Mouse (Mus musculus): ENCODE data around the gene Fut11. TPM values are rescaled to one million over a fixed set of nuclear protein-coding genes. Genes with fewer than 3 reads are reported as not detected.
A peak's percentile ranks its signal among the peaks of the same experiment; 100 is the strongest.

The Fut11 gene
- polyA plus RNA-seq, 1 experiment, result not detected

DNA sequence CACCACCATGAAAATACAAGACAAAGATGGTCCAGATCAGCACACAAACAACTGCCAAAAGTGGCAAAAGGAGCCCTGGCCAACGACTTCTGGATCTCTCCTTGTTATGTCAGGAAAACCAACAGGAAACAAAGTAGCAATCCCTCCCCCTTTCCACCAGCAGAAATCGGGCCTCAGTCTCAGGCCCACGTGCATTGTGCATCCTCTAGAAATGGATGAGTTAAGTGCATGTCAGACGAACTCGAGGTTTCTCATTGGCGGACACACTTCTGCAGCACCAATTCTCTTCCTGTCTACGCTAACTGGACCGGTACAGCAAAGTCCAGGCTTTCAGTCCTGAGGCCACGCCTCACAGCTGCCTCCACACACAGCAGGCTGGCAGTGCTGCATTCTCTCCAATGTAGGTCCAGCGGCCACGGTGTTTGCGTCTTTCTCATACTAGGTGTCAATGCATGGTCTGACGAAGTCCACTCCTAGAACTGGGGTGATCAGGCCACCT, 41.2 kb downstream of the Fut11 start:
- Histone ChIP-seq H3K27ac (ENCODE audit: insufficient read depth, low read depth, low read length) (no peak overlapping the region), H3K4me1 (ENCODE audit: control insufficient read depth, insufficient read depth, low read length) (peaks cover 8% of the 10 kb centered on the region; the same call in 1 of the 2 replicates), H3K4me3 (ENCODE audit: insufficient read depth, low read depth, low read length) (no peak overlapping the region)
- WGBS, result 83% methylated on average over 13 of the region's 13 CpGs
- TF ChIP-seq POLR2A (IDR thresholded peaks at IDR 0.05; ENCODE audit: insufficient read depth, low read depth, low read length) (no peak), CTCF (IDR thresholded peaks at IDR 0.05; ENCODE audit: insufficient read depth, low read depth, low read length) (no peak)

DNA sequence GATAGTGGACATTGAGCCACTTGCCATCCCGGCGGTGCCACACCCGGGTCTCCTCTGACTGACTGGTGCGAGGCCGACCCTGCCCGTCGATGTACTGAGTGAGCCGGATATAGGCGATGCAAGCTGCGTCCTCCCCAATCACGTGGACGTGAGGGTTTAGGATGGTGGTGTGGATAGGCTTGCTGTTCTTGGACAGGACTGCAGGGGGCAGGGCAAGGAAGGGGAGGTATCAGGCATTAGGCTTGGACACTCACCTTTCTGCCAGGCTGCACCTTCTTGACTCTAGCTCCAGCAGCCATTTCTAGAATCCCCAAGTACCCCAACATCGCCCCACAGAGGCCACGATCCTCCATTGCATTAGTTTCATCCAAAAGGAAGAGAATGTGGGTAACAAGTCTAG, 42.5 kb downstream of the Fut11 start:
- Histone ChIP-seq H3K4me3 (ENCODE audit: insufficient read depth, low read depth, low read length) (no peak overlapping the region), H3K4me1 (ENCODE audit: control insufficient read depth, insufficient read depth, low read length) (peaks cover 8% of the 10 kb centered on the region; the same call in 1 of the 2 replicates), H3K27ac (ENCODE audit: insufficient read depth, low read depth, low read length) (no peak overlapping the region)
- 0 out of 2 replicates have a peak, but pooled peaks have one; percentile 52 for TF ChIP-seq CTCF (IDR thresholded peaks at IDR 0.05; ENCODE audit: insufficient read depth, low read depth, low read length)
- TF ChIP-seq POLR2A (IDR thresholded peaks at IDR 0.05; ENCODE audit: insufficient read depth, low read depth, low read length), result no peak
- WGBS, result 30% methylated on average over 14 of the region's 14 CpGs

DNA sequence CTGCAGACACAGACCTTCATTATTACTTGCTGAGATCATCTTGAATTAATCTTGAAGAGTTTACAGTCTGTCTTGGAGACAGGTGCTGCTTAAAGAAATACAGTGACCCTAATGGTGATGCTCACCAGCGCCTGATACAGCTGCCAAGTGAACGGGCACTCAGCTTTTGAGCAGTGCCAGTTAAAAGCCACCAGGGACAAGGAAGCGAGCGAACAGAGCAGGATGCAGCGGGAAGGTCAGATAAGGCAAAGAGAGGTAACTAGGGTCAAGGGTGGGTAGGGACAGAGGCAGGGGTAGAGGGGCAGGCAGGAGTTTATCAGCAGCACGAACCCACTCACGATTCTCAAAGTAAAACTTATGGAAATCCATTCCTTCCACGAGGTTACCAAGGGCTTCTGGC, 43.7 kb downstream of the Fut11 start:
- TF ChIP-seq POLR2A (IDR thresholded peaks at IDR 0.05; ENCODE audit: insufficient read depth, low read depth, low read length) (no peak), CTCF (IDR thresholded peaks at IDR 0.05; ENCODE audit: insufficient read depth, low read depth, low read length) (no peak)
- Histone ChIP-seq H3K4me3 (ENCODE audit: insufficient read depth, low read depth, low read length) (no peak overlapping the region), H3K27ac (ENCODE audit: insufficient read depth, low read depth, low read length) (no peak overlapping the region), H3K4me1 (ENCODE audit: control insufficient read depth, insufficient read depth, low read length) (peaks cover 8% of the 10 kb centered on the region; the same call in 1 of the 2 replicates)
- WGBS, result 88% methylated on average over 8 of the region's 8 CpGs

DNA sequence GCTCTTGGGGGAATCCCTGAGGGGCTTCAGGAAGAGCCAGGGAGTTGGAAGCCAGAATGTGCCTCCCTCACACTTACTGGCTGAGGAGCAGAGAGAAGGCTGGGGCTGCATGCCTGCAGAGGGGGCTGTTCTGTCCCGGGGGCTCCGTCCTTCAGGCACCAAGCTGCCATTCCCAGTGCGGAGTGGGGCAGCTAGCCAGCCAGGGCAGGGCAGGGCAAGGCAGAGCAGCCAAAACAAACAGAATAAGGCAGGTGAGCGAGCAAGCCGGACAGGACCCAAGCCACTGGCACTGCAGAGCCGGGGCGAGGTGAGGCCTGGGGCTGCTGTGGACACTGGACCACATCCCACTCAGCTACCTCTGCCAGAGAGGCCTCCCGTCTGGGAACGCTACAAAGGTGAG, 46.5 kb downstream of the Fut11 start:
- 89% methylated on average over 9 of the region's 9 CpGs for WGBS
- Histone ChIP-seq H3K4me1 (ENCODE audit: control insufficient read depth, insufficient read depth, low read length) (no peaks in the 10 kb centered on the region), H3K4me3 (ENCODE audit: insufficient read depth, low read depth, low read length) (no peak overlapping the region), H3K27ac (ENCODE audit: insufficient read depth, low read depth, low read length) (no peak overlapping the region)
- TF ChIP-seq CTCF (IDR thresholded peaks at IDR 0.05; ENCODE audit: insufficient read depth, low read depth, low read length) (no peak), POLR2A (IDR thresholded peaks at IDR 0.05; ENCODE audit: insufficient read depth, low read depth, low read length) (no peak)

GRCm38 (mm10) chr14:20743614-20744013, 48.8 kb downstream of the Fut11 start:
- WGBS, result 80% methylated on average over 3 of the region's 3 CpGs
- peaks cover 8% of the 10 kb centered on the region for H3K4me1 ChIP-seq (ENCODE audit: control insufficient read depth, insufficient read depth, low read length)
- no peak overlapping the region for H3K27ac ChIP-seq (ENCODE audit: insufficient read depth, low read depth, low read length)
- no peak for TF ChIP-seq POLR2A (IDR thresholded peaks at IDR 0.05; ENCODE audit: insufficient read depth, low read depth, low read length)
- TF ChIP-seq CTCF (IDR thresholded peaks at IDR 0.05; ENCODE audit: insufficient read depth, low read depth, low read length), result no peak
- no peak overlapping the region for H3K4me3 ChIP-seq (ENCODE audit: insufficient read depth, low read depth, low read length)

DNA sequence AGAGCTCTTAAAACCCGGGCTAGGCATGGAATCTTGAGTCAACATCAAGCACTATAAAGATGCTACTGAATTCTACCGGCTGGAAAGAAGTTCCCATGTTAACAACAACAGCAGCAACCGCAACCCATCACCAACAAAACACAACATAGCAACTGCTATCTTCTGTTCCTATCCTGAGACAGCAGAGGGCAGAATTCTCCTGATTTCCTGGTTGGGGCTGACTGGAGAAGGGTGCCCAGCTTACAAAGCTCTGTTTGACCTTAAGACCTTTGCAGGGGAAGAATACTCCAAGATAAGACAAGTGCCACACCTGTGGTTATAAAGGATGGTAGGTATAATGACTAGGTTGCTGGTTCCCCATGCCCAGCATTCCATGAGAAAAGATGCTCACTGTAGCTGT, 52.2 kb downstream of the Fut11 start:
- WGBS, result 68% methylated on average over 3 of the region's 3 CpGs
- Histone ChIP-seq H3K4me3 (ENCODE audit: insufficient read depth, low read depth, low read length) (no peak overlapping the region), H3K27ac (ENCODE audit: insufficient read depth, low read depth, low read length) (no peak overlapping the region), H3K4me1 (ENCODE audit: control insufficient read depth, insufficient read depth, low read length) (peaks cover 8% of the 10 kb centered on the region)
- TF ChIP-seq POLR2A (IDR thresholded peaks at IDR 0.05; ENCODE audit: insufficient read depth, low read depth, low read length) (no peak), CTCF (IDR thresholded peaks at IDR 0.05; ENCODE audit: insufficient read depth, low read depth, low read length) (no peak)

- 26% methylated on average over 4 of the region's 4 CpGs for WGBS
- no peak overlapping the region for H3K27ac ChIP-seq (ENCODE audit: insufficient read depth, low read depth, low read length)
- no peak overlapping the region for H3K4me3 ChIP-seq (ENCODE audit: insufficient read depth, low read depth, low read length)
- no peak for TF ChIP-seq POLR2A (IDR thresholded peaks at IDR 0.05; ENCODE audit: insufficient read depth, low read depth, low read length)
- TF ChIP-seq CTCF (IDR thresholded peaks at IDR 0.05; ENCODE audit: insufficient read depth, low read depth, low read length), result no peak
- peaks cover 8% of the 10 kb centered on the region for H3K4me1 ChIP-seq (ENCODE audit: control insufficient read depth, insufficient read depth, low read length)
Measured at GRCm38 (mm10) chr14:20748388-20748787, 53.6 kb downstream of the Fut11 start.

- no peak overlapping the region for H3K4me3 ChIP-seq (ENCODE audit: insufficient read depth, low read depth, low read length)
- peak overlapping the region; percentile 63 for H3K27ac ChIP-seq (ENCODE audit: insufficient read depth, low read depth, low read length)
- peaks cover 8% of the 10 kb centered on the region for H3K4me1 ChIP-seq (ENCODE audit: control insufficient read depth, insufficient read depth, low read length)
- TF ChIP-seq POLR2A (IDR thresholded peaks at IDR 0.05; ENCODE audit: insufficient read depth, low read depth, low read length), result no peak
- no peak for TF ChIP-seq CTCF (IDR thresholded peaks at IDR 0.05; ENCODE audit: insufficient read depth, low read depth, low read length)
- whole genome bisulfite sequencing, result 77% methylated on average over 4 of the region's 4 CpGs
Measured at GRCm38 (mm10) chr14:20749494-20750051, 54.8 kb downstream of the Fut11 start.

- Histone ChIP-seq H3K4me1 (ENCODE audit: control insufficient read depth, insufficient read depth, low read length) (peaks cover 8% of the 10 kb centered on the region), H3K27ac (ENCODE audit: insufficient read depth, low read depth, low read length) (no peak overlapping the region), H3K4me3 (ENCODE audit: insufficient read depth, low read depth, low read length) (no peak overlapping the region)
- TF ChIP-seq POLR2A (IDR thresholded peaks at IDR 0.05; ENCODE audit: insufficient read depth, low read depth, low read length), result no peak
- TF ChIP-seq CTCF (IDR thresholded peaks at IDR 0.05; ENCODE audit: insufficient read depth, low read depth, low read length), result no peak
- whole genome bisulfite sequencing, result 91% methylated on average over 5 of the region's 5 CpGs
Measured at GRCm38 (mm10) chr14:20750503-20750902, 55.7 kb downstream of the Fut11 start.

Other genes starting within 250 kb of the Fut11 start
- gene Cfap70, start 242.7 kb upstream of the Fut11 start, polyA plus RNA-seq (2012; ENCODE audit: insufficient read depth, insufficient read length, low replicate concordance, missing spikeins), result not detected in 2 replicates
- not detected in 2 replicates for gene Anxa7, start 214.8 kb upstream of the Fut11 start, polyA plus RNA-seq (2012; ENCODE audit: insufficient read depth, insufficient read length, low replicate concordance, missing spikeins)
- not detected in 2 replicates for gene Mss51, start 198.1 kb upstream of the Fut11 start, polyA plus RNA-seq (2012; ENCODE audit: insufficient read depth, insufficient read length, low replicate concordance, missing spikeins)
- gene Ppp3cb, start 148.4 kb upstream of the Fut11 start, polyA plus RNA-seq (2012; ENCODE audit: insufficient read depth, insufficient read length, low replicate concordance, missing spikeins), result 198 TPM in 1 of 2 replicates, not detected in the other
- 58.6 TPM in 1 of 2 replicates, not detected in the other for gene Usp54, start 53.9 kb upstream of the Fut11 start, polyA plus RNA-seq (2012; ENCODE audit: insufficient read depth, insufficient read length, low replicate concordance, missing spikeins)
- not detected in 2 replicates for gene Myoz1, start 38.4 kb upstream of the Fut11 start, polyA plus RNA-seq (2012; ENCODE audit: insufficient read depth, insufficient read length, low replicate concordance, missing spikeins)
- gene Synpo2l, start 26.6 kb upstream of the Fut11 start, polyA plus RNA-seq (2012; ENCODE audit: insufficient read depth, insufficient read length, low replicate concordance, missing spikeins), result not detected in 2 replicates
- 190 and 558 TPM in 2 replicates for gene Sec24c, start 20.7 kb upstream of the Fut11 start, polyA plus RNA-seq (2012; ENCODE audit: insufficient read depth, insufficient read length, low replicate concordance, missing spikeins)
- gene Chchd1, start 8.0 kb downstream of the Fut11 start, polyA plus RNA-seq (2012; ENCODE audit: insufficient read depth, insufficient read length, low replicate concordance, missing spikeins), result not detected in 2 replicates
- gene Zswim8, start 12.6 kb downstream of the Fut11 start, polyA plus RNA-seq (2012; ENCODE audit: insufficient read depth, insufficient read length, low replicate concordance, missing spikeins), result 307 TPM in 1 of 2 replicates, not detected in the other
- gene Ndst2, start 39.6 kb downstream of the Fut11 start, polyA plus RNA-seq (2012; ENCODE audit: insufficient read depth, insufficient read length, low replicate concordance, missing spikeins), result not detected in 2 replicates
- gene Camk2g, start 99.1 kb downstream of the Fut11 start, polyA plus RNA-seq (2012; ENCODE audit: insufficient read depth, insufficient read length, low replicate concordance, missing spikeins), result 125 and 417 TPM in 2 replicates
- gene Plau, start 141.7 kb downstream of the Fut11 start, polyA plus RNA-seq (2012; ENCODE audit: insufficient read depth, insufficient read length, low replicate concordance, missing spikeins), result not detected in 2 replicates
- not detected in 2 replicates for gene Vcl, start 234.4 kb downstream of the Fut11 start, polyA plus RNA-seq (2012; ENCODE audit: insufficient read depth, insufficient read length, low replicate concordance, missing spikeins)